Comparison of ENCODE assay signal across 9 mouse cellular contexts in genomic region chrX:71962073-71963051, GRCm38 (mm10). TPM values are rescaled to one million over a fixed set of nuclear protein-coding genes. Genes with fewer than 3 reads are reported as not detected.
DNase-seq lines count a peak whose midpoint lies in the region; ATAC-seq and TF ChIP-seq lines count a peak whose summit lies in the region.
"Had no signal": no experiment of that assay in that cellular context is flagged by ENCODE, and none has a peak within 500 bp of the region (broad histone marks: within the 10 kb centered on the region; RNA-seq: fewer than 3 reads in every experiment).

Prrg3 (plus strand) TSS chrX:71962624.

- peak; percentile 96 for ATAC-seq in kidney, embryonic 16.5 days (ENCODE audit: low FRiP score, low TSS enrichment)
- peak; percentile 94 for ATAC-seq in embryonic facial prominence, embryonic 12.5 days (ENCODE audit: insufficient number of reproducible peaks, insufficient read depth, low FRiP score, low TSS enrichment)
- ATAC-seq in liver, postnatal 0 days, result no peak

- H3K27me3 ChIP-seq in kidney, embryonic 16.5 days (ENCODE audit: insufficient read depth, low read length), result peaks cover 7% of the 10 kb centered on the region; the same call in 1 of the 2 replicates
- no peaks in the 10 kb centered on the region for H3K27me3 ChIP-seq in embryonic facial prominence, embryonic 12.5 days
- H3K27me3 ChIP-seq in liver, postnatal 0 days (ENCODE audit: insufficient read depth, low read length), result peaks cover 27% of the 10 kb centered on the region; the same call in 1 of the 2 replicates

- no peak for DNase-seq in kidney, adult 11 months
- DNase-seq in heart, adult 9 months (ENCODE audit: low spot score in 2 of 2), result peak; percentile 10 to 30
- DNase-seq in kidney, postnatal 25 days, result peak; percentile 1 to 44
- DNase-seq in liver, postnatal 0 days, result peak; percentile 17
- peak; percentile 14 for DNase-seq in ovary, postnatal 10 days (ENCODE audit: low spot score)
- no peak for DNase-seq in natural killer cell, adult 2 months (ENCODE audit: low spot score in 2 of 2)

- H3K9me3 ChIP-seq in kidney, embryonic 16.5 days (ENCODE audit: low read length), result no peaks in the 10 kb centered on the region
- no peaks in the 10 kb centered on the region for H3K9me3 ChIP-seq in embryonic facial prominence, embryonic 12.5 days
- no peaks in the 10 kb centered on the region for H3K9me3 ChIP-seq in liver, postnatal 0 days (ENCODE audit: low read length)

- peak within 1 kb of the TSS; percentile 73 for H3K9ac ChIP-seq in kidney, embryonic 16.5 days (replicated peaks; ENCODE audit: low read length)
- peak within 1 kb of the TSS; percentile 68 for H3K9ac ChIP-seq in embryonic facial prominence, embryonic 12.5 days
- H3K9ac ChIP-seq in liver, postnatal 0 days (replicated peaks), result no peak within 1 kb of the TSS

- H3K4me2 ChIP-seq in kidney, embryonic 16.5 days (replicated peaks; ENCODE audit: low read depth, low read length), result peak within 1 kb of the TSS; percentile 68
- peak within 1 kb of the TSS; percentile 61 for H3K4me2 ChIP-seq in embryonic facial prominence, embryonic 12.5 days (replicated peaks)
- peak within 1 kb of the TSS; percentile 32; the same call in 1 of the 2 replicates for H3K4me2 ChIP-seq in liver, postnatal 0 days (ENCODE audit: low read depth, low read length)

- WGBS in kidney, embryonic 16.5 days, result 20% methylated on average over 44 of the region's 72 CpGs
- 20% methylated on average over 57 of the region's 72 CpGs for WGBS in embryonic facial prominence, embryonic 12.5 days
- WGBS in liver, postnatal 0 days (ENCODE audit: insufficient replicate concordance), result 18% methylated on average over 33 of the region's 72 CpGs

- no peak for TF ChIP-seq CTCF in liver, postnatal 0 days (IDR thresholded peaks at IDR 0.05; ENCODE audit: low read depth)

- peaks cover 5% of the 10 kb centered on the region; the same call in 1 of the 2 replicates for H3K4me1 ChIP-seq in kidney, embryonic 16.5 days (ENCODE audit: insufficient read depth, low read length)
- no peaks in the 10 kb centered on the region for H3K4me1 ChIP-seq in embryonic facial prominence, embryonic 12.5 days
- no peaks in the 10 kb centered on the region for H3K4me1 ChIP-seq in liver, postnatal 0 days (ENCODE audit: insufficient read depth)

- no peak within 1 kb of the TSS for H3K27ac ChIP-seq in kidney, embryonic 16.5 days (ENCODE audit: low read length)
- no peak within 1 kb of the TSS for H3K27ac ChIP-seq in embryonic facial prominence, embryonic 12.5 days
- H3K27ac ChIP-seq in liver, postnatal 0 days (ENCODE audit: low read depth), result no peak within 1 kb of the TSS

- peak within 1 kb of the TSS; percentile 59 for H3K4me3 ChIP-seq in kidney, embryonic 16.5 days (ENCODE audit: low read length)
- peak within 1 kb of the TSS; percentile 48 for H3K4me3 ChIP-seq in embryonic facial prominence, embryonic 12.5 days
- H3K4me3 ChIP-seq in liver, postnatal 0 days (ENCODE audit: low read depth, low read length), result peak within 1 kb of the TSS; percentile 13; the same call in 1 of the 2 replicates

- TF ChIP-seq EP300 in liver, postnatal 0 days (IDR thresholded peaks at IDR 0.05; ENCODE audit: low read depth), result no peak

- no peaks in the 10 kb centered on the region for H3K36me3 ChIP-seq in kidney, embryonic 16.5 days (ENCODE audit: insufficient read depth, low read length)
- no peaks in the 10 kb centered on the region for H3K36me3 ChIP-seq in embryonic facial prominence, embryonic 12.5 days
- H3K36me3 ChIP-seq in liver, postnatal 0 days (replicated peaks; ENCODE audit: insufficient read depth, low read length), result no peaks in the 10 kb centered on the region

RNA-seq across cellular contexts. Expression of gene Prrg3, which starts in this region (rescaled TPM):
- polyA plus RNA-seq in kidney, embryonic 16.5 days (2015; fragmentation: Nextera tagmentation; extraction: Ambion mirVana), result 11.3 and 12.1 TPM in 2 replicates
- polyA plus RNA-seq in embryonic facial prominence, embryonic 12.5 days (2016; fragmentation: Nextera tagmentation; extraction: Ambion mirVana), result 9.4 and 11.5 TPM in 2 replicates
- 0.41 and 0.59 TPM in 2 replicates for polyA plus RNA-seq in liver, postnatal 0 days (2015; fragmentation: Nextera tagmentation; extraction: Ambion mirVana)
- polyA plus RNA-seq: C2C12 had no signal

Comparison
In these comparisons a context has a peak if more than half of its experiments do, and no peak if none do; other contexts are left out.
1. DNase-seq: peak in heart, adult 9 months (2 of 2), kidney, postnatal 25 days (2 of 2) and ovary, postnatal 10 days (single experiment); none in kidney, adult 11 months (single experiment) and natural killer cell, adult 2 months (0 of 2).
2. Peak in DNase-seq, H3K4me3 ChIP-seq and H3K4me2 ChIP-seq in liver, postnatal 0 days; RNA of the gene not detected or under 1 TPM.
3. Peak in every context shown above with its lines, with median percentiles within 50 percentile points of each other: H3K4me2 ChIP-seq and H3K4me3 ChIP-seq.